Mouse (Mus musculus) ES-Bruce4 (cell line): ENCODE data around the gene Rap1gap2.

Source experiments
- CTCF ChIP-seq: IDR thresholded peaks from one replicate; pipeline ENCODE4 v1.8.1; 2011; ENCODE audit warnings: low read depth, low read length
- EP300 ChIP-seq: IDR thresholded peaks from 2 replicates; pipeline ENCODE4 v1.6.1; 2011; ENCODE audit warnings: low read depth, low read length; ENCODE audit not compliant: insufficient read depth
- POLR2A ChIP-seq: IDR thresholded peaks from one replicate; pipeline ENCODE4 v1.8.1; 2011; ENCODE audit warnings: low read length; ENCODE audit not compliant: insufficient read depth

- TF ChIP-seq CTCF, result no peak
- TF ChIP-seq POLR2A, result no peak
- peak; percentile 62 for TF ChIP-seq EP300
Observed at GRCm38 (mm10) chr11:74649095-74649646, 38.5 kb upstream of the Rap1gap2 start, which contains the start of gene Cluh.
